Mouse (Mus musculus) lung, postnatal 14 days (tissue): ENCODE measurements around the gene Rab2b.
"Not testable (repeated sequence)": the region's sequence is repeated elsewhere in the genome, so short reads cannot be mapped to it uniquely, and the experiment has no call there.

Experiments
- DNase-seq: peaks from one replicate; pipeline ENCODE4 v3.0.0; 2021

Gene Rab2b

DNA sequence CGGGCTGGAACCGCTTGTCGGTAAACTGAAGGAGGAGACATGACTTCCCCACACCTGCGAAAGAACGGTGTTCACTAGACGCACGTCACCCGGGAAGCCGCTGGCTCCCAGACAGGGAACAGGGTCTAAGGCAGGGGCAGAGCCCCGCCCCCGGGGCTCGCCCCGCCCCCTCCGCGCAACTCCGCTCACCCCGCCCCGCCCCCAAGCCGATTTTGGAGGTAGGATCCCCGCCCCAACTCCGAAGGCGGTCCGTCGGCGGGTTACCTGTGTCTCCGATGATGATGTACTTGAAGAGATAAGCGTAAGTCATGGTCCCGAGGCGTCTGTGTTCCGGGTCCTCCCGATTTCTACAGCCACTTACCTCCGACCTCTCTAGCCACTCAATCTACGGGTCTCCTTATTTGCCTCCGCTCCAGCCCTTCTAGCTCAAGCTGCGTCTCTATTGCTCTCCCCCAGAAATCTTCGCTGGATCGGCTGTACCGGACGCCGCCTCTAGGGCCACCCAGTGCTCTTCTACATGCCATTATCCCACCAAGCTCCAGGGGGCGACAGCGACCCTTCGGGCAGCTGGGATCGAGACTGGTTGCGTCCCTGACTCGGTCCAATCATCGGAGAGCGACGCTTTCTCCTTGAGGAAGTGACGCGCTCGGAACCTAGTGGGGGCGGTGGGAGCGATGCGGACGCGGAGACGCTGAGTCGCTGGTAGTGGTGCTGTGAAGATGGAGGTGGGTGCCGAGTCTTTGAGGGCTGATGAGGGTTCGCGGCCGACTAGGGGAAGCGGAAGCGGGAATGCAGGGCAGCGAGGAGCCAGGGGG, at the start of gene Rab2b, which contains the start of gene Tox4:
TSS of gene Rab2b (minus strand) at position 614 of the 815 bp plus-strand sequence.
TSS of gene Tox4 (plus strand) at position 215 of the 815 bp plus-strand sequence.
- DNase-seq = peak; percentile 97

- no peak for DNase-seq
Measured at GRCm38 (mm10) chr14:52327910-52328812, 48.8 kb upstream of the Rab2b start, which contains the start of gene Sall2. Sall2 (minus strand) TSS chr14:52328762.

GRCm38 (mm10) chr14:52327375-52327901, 48.1 kb upstream of the Rab2b start:
- no peak for DNase-seq

DNA sequence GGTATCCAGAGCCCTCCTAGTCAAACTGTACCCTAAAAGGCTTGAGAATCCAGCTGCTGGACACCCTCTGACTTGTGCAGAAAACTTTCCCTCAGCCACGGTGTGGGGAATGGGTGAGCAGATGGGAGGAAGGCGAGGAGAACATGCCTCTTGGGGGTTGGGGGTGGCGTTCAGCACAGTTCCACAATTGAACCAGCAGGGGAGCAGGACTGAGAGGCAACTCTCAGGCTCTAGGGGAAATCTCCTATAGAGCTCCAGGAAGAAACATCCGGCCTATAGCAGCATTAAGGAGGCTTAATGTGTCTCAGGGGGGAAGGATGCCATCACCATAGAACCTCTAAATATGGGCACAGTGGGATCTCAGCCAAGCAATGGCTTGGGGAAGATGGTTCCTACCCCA, 46.5 kb upstream of the Rab2b start:
- no peak for DNase-seq

DNA sequence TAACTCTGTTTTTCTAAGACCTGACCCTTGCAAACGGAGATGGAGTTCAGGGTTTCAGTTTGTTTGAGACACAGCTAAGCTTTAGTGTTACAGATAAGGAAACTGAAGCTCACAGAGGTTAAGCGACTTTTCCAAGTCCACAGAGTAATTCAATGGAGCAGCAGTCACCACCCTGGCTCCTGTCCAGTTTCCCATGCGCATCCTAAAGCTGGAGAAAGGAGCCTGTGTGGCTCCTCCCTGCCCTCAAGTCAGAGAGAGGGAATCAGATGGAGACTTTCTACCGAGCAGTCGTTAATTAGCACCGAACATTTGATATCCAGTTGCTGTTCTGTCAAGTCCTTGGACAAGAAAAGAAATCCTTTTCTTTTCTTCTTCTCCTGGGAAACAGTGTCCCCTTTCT, 40.0 kb upstream of the Rab2b start:
- DNase-seq = no peak

GRCm38 (mm10) chr14:52316441-52317225, 37.3 kb upstream of the Rab2b start:
- DNase-seq = no peak

DNA sequence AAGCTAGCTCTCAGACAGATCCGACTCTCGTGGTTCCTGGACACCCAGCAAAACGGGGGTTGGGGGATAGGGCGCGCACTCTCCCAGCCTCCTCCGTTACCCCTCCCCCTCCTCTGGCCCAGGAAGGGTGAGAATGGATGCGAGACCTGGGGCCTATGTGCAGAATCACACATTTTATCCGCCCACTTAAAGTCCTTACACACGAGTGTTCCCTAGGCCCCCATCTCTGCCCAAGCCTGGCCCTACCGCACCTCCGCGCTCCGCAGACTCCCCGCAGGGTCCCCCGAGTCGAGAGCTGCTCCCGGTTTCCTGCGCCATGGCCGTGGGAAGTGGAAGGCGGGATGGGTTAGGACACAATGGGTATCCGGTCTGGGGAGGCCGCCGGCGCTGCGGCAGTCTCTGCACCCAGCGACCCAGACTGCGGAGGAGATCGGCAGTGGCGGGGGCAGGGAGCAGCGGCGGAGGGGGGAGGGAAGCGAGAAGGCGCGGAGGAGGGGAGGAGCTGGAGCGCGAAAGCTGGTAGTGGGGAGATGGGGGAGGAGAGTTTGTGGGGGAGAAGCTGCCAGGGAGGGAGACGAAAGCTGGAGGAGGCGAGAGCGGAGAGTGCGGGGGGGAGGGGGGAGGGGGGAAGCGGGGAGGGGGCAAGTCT, 36.6 kb upstream of the Rab2b start:
- DNase-seq = peak; percentile 72

DNA sequence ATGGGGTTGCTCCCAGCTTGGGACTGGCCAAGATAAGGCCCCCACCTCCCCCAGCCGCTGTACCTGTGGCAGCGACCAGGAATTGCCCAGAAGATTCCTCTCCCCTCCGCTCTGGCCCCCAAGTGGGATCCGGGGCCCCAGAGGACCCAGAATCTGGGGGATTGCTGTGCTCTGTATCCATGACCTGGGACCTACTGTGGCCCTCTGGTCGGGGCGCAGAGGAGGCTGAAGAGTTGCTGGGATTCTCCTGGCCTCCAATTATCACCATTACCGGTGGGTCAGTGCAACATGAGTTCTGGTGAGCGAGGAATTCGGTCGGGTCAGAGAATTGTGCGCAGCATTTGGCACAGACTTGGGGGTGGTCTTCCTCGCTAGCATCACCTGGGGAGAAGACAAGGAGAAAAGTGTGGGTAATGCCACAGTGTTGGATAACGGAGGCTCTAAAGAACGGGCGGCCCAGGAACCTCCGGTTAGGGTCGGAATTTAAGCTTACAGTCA, 36.0 kb upstream of the Rab2b start:
- no peak for DNase-seq

DNA sequence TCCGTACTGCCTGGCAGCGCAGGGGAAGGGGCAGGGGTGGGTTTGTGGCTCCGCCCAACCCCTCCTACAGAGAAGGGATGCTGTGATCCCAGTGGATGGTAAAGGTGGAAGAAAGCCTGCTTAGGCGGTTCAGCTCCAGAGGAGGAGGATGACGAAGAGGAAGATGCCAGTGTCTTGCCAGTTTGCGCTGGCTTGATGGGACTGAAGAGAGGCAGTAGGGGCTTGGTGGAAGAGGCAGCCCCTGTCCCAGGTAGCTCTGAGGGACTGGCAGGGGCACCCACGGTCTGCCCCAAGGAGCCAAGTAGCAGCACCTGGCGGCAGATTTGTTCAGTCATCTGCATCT, 35.4 kb upstream of the Rab2b start:
- no peak for DNase-seq

DNA sequence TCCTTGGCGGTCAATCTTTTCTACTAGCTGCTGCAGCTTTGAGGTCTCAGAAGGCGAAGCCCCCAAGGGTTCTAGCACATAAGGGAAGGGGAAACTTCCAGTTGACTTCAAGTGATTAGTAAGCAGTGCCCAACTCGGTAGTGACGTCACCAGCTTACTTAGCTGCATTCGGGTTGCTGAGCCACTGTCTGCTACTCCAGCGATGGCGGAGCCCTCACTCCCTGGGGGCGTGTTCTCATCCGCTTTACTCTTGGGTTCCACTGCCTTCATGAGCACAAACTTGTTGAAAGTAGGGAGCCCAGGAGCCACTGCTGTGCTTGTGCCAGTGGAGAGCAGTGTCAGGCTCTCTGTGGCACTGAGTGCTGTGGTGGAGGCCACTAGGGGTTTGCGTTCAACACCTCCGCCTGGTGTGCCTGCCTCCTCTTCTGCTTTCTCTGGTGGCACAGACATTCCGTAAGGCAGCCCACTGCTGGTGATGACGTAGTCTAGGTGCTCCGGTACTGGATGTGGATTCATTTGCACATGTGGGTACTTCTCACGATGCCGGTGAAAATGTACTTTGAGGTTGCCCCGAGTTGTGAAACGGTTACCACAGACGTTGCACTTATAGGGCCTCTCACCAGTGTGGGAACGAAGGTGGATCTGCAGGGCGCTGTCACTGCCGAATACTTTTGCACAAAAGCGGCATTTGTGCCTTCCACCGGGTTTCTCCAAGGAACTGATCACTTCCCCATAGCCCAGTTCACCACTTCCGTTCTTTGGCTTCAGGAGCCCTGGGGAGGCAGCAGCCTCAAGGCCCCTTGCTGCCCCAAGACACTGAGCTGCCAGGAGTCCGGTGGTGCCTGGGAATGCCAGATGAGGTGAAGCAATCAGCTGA, 34.8 kb upstream of the Rab2b start:
- no peak for DNase-seq

GRCm38 (mm10) chr14:52310906-52311305, 31.6 kb upstream of the Rab2b start:
- no peak for DNase-seq

DNA sequence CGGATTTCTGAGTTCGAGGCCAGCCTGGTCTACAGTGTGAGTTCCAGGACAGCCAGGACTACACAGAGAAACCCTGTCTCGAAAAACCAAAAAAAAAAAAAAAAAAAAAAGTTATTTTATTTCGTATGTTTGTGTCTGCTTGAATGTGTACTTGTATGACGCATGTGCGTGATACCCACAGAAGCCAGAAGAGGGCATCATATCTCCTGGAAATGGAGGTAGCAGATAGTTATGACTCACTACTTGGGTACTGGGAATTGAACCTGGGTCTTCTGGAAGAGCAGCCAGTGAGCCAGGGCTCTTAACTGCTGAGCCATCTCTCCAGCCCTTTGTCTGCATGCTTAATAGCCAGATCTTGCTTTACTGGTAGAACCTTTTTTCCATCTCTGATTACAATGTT, 31.0 kb upstream of the Rab2b start:
- not testable (repeated sequence) for DNase-seq

GRCm38 (mm10) chr14:52306100-52306499, 26.8 kb upstream of the Rab2b start:
- DNase-seq = no peak

GRCm38 (mm10) chr14:52304644-52305271, 25.4 kb upstream of the Rab2b start, which contains the start of gene Mettl3:
Mettl3 (minus strand) TSS chr14:52305128.
- DNase-seq = peak; percentile 93

- DNase-seq = not testable (repeated sequence)
Measured at GRCm38 (mm10) chr14:52303517-52303916, 24.2 kb upstream of the Rab2b start.

DNA sequence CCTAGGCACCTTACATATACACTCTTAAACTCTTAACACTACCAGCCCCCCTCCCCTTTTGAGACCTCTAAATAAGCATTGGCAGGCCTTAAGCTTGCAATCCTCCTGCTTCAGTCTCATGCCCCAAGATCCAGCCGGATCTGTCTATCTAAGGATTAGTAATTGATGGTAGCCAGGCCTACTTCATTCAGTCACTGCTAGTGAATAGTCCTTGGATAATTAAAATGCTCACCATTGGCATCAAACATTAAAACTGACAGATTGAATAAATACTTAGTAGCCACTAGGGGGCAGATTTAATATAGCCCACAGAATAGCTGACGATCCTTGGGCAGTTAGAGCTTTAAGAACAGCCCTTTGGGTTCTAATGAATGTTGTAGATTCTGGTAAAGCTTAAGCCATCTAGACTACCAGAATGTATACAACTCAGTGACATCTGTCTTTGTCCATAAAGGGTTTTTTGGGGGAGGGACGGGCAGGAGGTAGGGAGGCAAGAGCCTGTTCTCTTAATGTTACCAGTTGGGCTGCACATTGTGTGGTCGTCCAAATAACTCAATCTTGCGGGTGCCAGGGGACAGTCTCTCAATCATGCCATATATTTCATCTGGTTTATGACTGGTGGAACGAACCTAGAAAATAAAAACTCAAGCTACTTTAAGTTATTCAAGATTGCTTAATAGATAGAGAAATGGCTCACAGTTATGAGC, 16.4 kb upstream of the Rab2b start:
- no peak for DNase-seq

- no peak for DNase-seq
Measured at GRCm38 (mm10) chr14:52284191-52284590, 4.8 kb upstream of the Rab2b start.

GRCm38 (mm10) chr14:52283629-52284028, 4.3 kb upstream of the Rab2b start:
- no peak for DNase-seq

DNA sequence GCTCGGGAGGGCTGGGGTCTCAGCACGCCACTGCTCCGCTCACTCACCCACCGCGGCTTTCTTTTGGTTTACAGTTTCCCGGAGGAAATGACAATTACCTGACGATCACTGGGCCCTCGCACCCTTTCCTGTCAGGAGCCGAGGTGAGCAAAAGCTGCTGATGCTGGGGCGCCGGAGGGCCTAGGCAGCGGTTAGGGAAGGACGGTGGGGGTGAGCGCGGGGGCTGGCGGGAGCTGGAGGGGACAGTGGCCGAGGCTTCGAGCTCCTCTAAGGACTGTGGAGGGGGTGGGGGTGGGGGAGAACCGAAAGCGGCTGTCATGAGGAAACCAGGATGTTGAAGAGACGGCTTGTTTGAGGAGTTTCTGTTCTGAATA, 389 bp upstream of the Rab2b start:
- no peak for DNase-seq

GRCm38 (mm10) chr14:52277210-52277609, 2.1 kb downstream of the Rab2b start:
- no peak for DNase-seq
